Mouse (Mus musculus): ENCODE results near the gene Synm. TPM values are rescaled to one million over a fixed set of nuclear protein-coding genes. Genes with fewer than 3 reads are reported as not detected.

The Synm gene
- polyA plus RNA-seq, 1 experiment from 2014 or later, result 2.4 TPM

DNA sequence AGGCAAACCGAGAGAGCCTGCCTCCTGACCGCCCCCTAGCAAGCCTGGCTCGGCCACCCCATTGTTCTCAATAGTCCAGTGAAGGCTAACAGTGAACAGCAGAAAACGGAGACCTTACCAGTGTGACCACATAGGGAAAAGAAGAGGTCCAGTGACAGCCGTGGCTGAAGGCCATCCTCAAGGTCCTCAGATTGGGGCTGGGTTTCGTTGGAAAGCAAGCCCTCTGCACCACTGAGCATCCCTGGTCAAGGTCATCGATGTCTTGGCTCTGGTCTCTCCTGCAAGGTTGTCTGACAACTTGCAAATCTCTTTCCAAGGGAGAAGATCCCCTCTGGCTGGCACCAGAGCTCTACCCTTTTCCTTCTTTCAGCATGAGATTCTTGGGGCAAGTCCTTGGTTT is 69.7 kb downstream of the Synm start:
- Histone ChIP-seq H3K27ac (ENCODE audit: low read depth, low read length) (no peak overlapping the region), H3K36me3 (ENCODE audit: control insufficient read depth, insufficient read depth, low read length) (no peaks in the 10 kb centered on the region; the same call in 1 of the 2 replicates), H3K9me3 (ENCODE audit: control insufficient read depth, low read length) (no peaks in the 10 kb centered on the region), H3K9ac (ENCODE audit: low read depth, low read length) (no peak overlapping the region), H3K4me1 (replicated peaks; ENCODE audit: control insufficient read depth, insufficient read depth, low read length) (no peaks in the 10 kb centered on the region), H3K4me2 (replicated peaks; ENCODE audit: low read depth, low read length) (no peak overlapping the region), H3K27me3 (ENCODE audit: control insufficient read depth, insufficient read depth, low read length) (no peaks in the 10 kb centered on the region), H3K4me3 (ENCODE audit: low read depth, low read length) (no peak overlapping the region)
- DNase-seq (ENCODE audit: low spot score) (no peak), ATAC-seq (ENCODE audit: low FRiP score) (no peak)
- 79% methylated on average over 7 of the region's 7 CpGs for WGBS

DNA sequence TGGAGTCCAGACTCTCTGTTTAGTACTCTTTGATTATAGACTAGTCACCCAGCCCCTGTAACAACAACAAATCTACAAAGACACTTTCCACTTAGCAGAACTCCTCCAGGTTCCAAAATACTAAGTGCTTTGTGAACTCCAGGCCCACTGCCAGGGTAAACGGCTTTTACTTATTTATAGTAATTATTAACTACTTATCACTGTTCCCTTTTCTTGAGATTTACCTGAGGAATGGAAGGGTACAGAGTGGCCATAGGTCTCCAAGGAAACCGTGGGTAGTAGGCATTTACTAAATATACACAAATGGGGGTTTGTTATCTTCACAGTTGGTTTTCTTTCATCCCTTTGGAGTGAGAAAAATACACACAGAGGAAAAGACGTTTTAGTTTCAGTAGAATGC is 71.3 kb downstream of the Synm start:
- Histone ChIP-seq H3K4me2 (replicated peaks; ENCODE audit: low read depth, low read length) (no peak overlapping the region), H3K9me3 (ENCODE audit: control insufficient read depth, low read length) (no peaks in the 10 kb centered on the region), H3K36me3 (ENCODE audit: control insufficient read depth, insufficient read depth, low read length) (no peaks in the 10 kb centered on the region; the same call in 1 of the 2 replicates), H3K27me3 (ENCODE audit: control insufficient read depth, insufficient read depth, low read length) (no peaks in the 10 kb centered on the region), H3K27ac (ENCODE audit: low read depth, low read length) (no peak overlapping the region), H3K9ac (ENCODE audit: low read depth, low read length) (no peak overlapping the region), H3K4me1 (replicated peaks; ENCODE audit: control insufficient read depth, insufficient read depth, low read length) (no peaks in the 10 kb centered on the region), H3K4me3 (ENCODE audit: low read depth, low read length) (no peak overlapping the region)
- DNase-seq (ENCODE audit: low spot score) (no peak), ATAC-seq (ENCODE audit: low FRiP score) (no peak)
- WGBS, result 51% methylated on average over 3 of the region's 3 CpGs

DNA sequence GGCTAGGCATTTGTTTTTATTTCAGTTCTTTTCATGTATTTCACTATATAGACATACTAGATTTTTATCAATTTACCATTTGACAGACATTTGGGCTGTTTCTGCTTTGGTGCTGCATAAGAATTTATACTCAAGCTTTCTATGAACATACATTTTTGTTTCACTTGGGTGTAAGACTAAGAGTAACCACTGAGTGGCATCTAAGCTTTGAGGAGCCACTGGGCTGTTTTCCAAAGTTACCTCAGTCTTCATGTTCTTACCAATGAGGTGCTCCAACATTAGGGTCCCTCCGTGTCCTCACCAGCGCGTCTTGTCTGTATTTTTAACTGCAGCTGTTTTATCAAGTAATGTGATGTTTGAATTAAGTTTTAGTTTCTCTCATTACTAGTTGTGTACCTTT is 73.0 kb downstream of the Synm start:
- WGBS, result 98% methylated on average over 3 of the region's 3 CpGs
- Histone ChIP-seq H3K27me3 (ENCODE audit: control insufficient read depth, insufficient read depth, low read length) (no peaks in the 10 kb centered on the region), H3K4me3 (ENCODE audit: low read depth, low read length) (no peak overlapping the region), H3K9me3 (ENCODE audit: control insufficient read depth, low read length) (no peaks in the 10 kb centered on the region), H3K27ac (ENCODE audit: low read depth, low read length) (no peak overlapping the region), H3K36me3 (ENCODE audit: control insufficient read depth, insufficient read depth, low read length) (no peaks in the 10 kb centered on the region; the same call in 1 of the 2 replicates), H3K4me2 (replicated peaks; ENCODE audit: low read depth, low read length) (no peak overlapping the region), H3K9ac (ENCODE audit: low read depth, low read length) (no peak overlapping the region), H3K4me1 (replicated peaks; ENCODE audit: control insufficient read depth, insufficient read depth, low read length) (no peaks in the 10 kb centered on the region)
- ATAC-seq (ENCODE audit: low FRiP score) (no peak), DNase-seq (ENCODE audit: low spot score) (no peak)

DNA sequence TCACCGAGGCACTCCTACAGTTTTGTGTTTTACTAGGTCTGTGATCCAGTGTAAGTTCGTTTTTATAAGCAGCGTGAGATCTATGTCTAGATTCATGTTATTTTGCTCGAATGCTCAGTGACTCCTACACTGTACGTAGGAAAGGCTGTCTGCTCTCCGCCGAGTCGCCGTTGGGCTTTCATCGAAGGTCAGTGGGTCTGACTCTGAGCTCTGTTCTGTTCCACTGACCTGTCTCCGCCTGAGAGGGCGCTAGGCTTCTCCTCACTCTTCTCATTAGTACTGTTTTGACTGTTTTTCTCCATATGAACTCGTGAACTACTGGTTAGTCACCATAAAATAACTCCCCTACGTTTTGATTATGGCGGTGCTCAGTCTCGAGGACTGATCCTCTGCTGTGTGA is 76.5 kb downstream of the Synm start:
- H3K4me2 ChIP-seq (replicated peaks; ENCODE audit: low read depth, low read length), result no peak overlapping the region
- H3K9me3 ChIP-seq (ENCODE audit: control insufficient read depth, low read length), result no peaks in the 10 kb centered on the region
- ATAC-seq (ENCODE audit: low FRiP score), result no peak
- H3K4me1 ChIP-seq (replicated peaks; ENCODE audit: control insufficient read depth, insufficient read depth, low read length), result no peaks in the 10 kb centered on the region
- DNase-seq (ENCODE audit: low spot score), result no peak
- H3K27me3 ChIP-seq (ENCODE audit: control insufficient read depth, insufficient read depth, low read length), result no peaks in the 10 kb centered on the region
- no peak overlapping the region for H3K9ac ChIP-seq (ENCODE audit: low read depth, low read length)
- no peak overlapping the region for H3K27ac ChIP-seq (ENCODE audit: low read depth, low read length)
- WGBS, result 92% methylated on average over 16 of the region's 16 CpGs
- no peaks in the 10 kb centered on the region; the same call in 1 of the 2 replicates for H3K36me3 ChIP-seq (ENCODE audit: control insufficient read depth, insufficient read depth, low read length)
- H3K4me3 ChIP-seq (ENCODE audit: low read depth, low read length), result no peak overlapping the region

DNA sequence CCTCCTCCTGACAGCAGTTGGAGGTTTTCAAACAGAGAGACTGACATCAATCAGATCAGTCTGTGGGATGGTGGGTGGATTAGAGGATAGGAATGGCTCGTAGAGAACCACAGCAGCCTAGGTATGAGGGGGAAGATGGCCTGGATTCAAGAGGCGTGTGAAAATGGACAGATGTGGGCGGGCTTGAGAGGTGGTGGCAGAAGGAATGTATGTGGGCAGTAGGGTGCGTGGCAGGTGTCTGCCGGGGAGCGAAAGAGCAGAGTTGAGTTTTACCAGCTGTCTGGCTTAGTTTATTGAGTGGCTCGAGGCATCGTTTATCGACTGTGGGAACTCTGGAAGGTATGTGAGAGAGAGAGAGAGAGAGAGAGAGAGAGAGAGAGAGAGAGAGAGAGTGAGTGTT is 78.5 kb downstream of the Synm start:
- no peak overlapping the region for H3K4me3 ChIP-seq (ENCODE audit: low read depth, low read length)
- no peak for DNase-seq (ENCODE audit: low spot score)
- H3K27me3 ChIP-seq (ENCODE audit: control insufficient read depth, insufficient read depth, low read length), result no peaks in the 10 kb centered on the region
- no peaks in the 10 kb centered on the region for H3K4me1 ChIP-seq (replicated peaks; ENCODE audit: control insufficient read depth, insufficient read depth, low read length)
- H3K4me2 ChIP-seq (replicated peaks; ENCODE audit: low read depth, low read length), result no peak overlapping the region
- WGBS, result 88% methylated on average over 9 of the region's 9 CpGs
- H3K36me3 ChIP-seq (ENCODE audit: control insufficient read depth, insufficient read depth, low read length), result no peaks in the 10 kb centered on the region; the same call in 1 of the 2 replicates
- H3K9ac ChIP-seq (ENCODE audit: low read depth, low read length), result no peak overlapping the region
- ATAC-seq (ENCODE audit: low FRiP score), result no peak
- H3K9me3 ChIP-seq (ENCODE audit: control insufficient read depth, low read length), result no peaks in the 10 kb centered on the region
- H3K27ac ChIP-seq (ENCODE audit: low read depth, low read length), result no peak overlapping the region

Other genes starting within 250 kb of the Synm start
- 26.3 and 27.2 TPM in 2 replicates for gene Lrrc28, start 114.5 kb downstream of the Synm start, polyA plus RNA-seq (2014; fragmentation: Nextera tagmentation; extraction: Ambion mirVana)
- gene Ttc23, start 112.3 kb downstream of the Synm start, polyA plus RNA-seq (2014; fragmentation: Nextera tagmentation; extraction: Ambion mirVana), result 32.4 and 33.3 TPM in 2 replicates
- 20.5 and 35.7 TPM in 2 replicates for gene Igf1r, start 193.1 kb upstream of the Synm start, polyA plus RNA-seq (2014; fragmentation: Nextera tagmentation; extraction: Ambion mirVana)